Mouse (Mus musculus): Measurements from ENCODE around the gene Psg21. TPM values are rescaled to one million over a fixed set of nuclear protein-coding genes. Genes with fewer than 3 reads are reported as not detected.
"Not testable (repeated sequence)": the region's sequence is repeated elsewhere in the genome, so short reads cannot be mapped to it uniquely, and the experiment has no call there.

Psg21 gene
- not detected for total RNA-seq (2021)

DNA sequence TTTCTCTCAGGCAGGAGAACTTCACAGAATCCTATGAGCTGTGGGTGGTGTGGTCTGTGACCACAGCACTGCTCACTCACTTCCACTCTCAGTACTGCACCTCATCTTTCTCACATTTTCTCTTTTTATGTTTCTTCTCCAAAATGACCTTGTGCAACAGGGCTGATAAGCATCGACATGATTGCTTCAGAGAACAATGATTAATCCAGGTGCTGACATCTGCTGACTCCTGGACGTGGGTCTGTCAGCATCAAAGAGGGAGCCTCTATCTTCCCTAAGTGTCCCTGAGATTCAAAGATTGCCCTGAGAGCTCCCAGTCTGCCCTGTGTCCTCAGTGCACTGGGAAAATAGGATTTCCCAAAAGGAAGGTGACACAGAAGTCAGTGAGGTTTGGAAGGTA lies at the start of gene Psg21:
TSS of gene Psg21 (minus strand) at position 101 of the 400 bp plus-strand sequence.
- intact Hi-C loops (cut with DNase I); DNase-seq: not testable (repeated sequence)

DNA sequence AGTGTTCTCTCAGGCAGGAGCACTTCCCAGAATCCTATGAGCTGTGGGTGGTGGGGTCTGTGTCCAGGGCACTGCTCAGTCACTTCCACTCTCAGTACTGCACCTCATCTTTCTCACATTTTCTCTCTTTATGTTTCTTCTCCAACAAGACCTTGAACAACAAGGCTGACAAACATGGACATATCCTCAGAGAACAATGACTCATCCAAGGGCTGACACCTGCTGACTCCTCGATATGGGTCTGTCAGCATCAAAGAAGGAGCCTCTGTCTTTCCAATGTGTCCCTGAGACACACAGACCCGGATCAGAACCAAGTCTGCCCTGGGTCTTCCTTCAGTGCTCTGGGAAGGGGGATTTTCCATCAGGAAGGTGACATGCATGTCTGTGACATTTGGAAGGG lies 29.6 kb upstream of the Psg21 start, which contains the start of gene Psg20:
TSS of gene Psg20 (minus strand) at position 101 of the 400 bp plus-strand sequence.
- DNase-seq: no peak
- intact Hi-C loops (cut with DNase I): no loop called here

DNA sequence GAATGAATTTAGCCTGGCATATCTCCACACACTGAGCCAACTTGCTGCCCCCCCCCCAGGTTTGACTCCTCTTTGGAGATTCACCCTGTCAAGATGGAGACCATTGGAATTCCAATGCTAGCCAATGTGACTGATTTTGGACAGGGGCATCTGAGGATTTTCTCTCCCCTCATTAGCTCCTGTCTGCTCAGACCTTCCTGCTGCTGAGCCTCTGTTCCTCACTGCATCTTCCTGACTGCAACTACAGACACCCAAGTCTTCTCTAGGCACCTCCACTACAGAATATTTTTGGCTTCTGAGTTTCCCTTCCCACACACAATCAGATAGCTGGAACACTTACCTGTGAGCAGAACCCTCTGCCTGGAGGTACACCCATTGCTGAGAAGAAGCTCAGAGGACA lies 29.1 kb upstream of the Psg21 start:
- DNase-seq: no peak
- intact Hi-C loops (cut with DNase I): no loop called here

DNA sequence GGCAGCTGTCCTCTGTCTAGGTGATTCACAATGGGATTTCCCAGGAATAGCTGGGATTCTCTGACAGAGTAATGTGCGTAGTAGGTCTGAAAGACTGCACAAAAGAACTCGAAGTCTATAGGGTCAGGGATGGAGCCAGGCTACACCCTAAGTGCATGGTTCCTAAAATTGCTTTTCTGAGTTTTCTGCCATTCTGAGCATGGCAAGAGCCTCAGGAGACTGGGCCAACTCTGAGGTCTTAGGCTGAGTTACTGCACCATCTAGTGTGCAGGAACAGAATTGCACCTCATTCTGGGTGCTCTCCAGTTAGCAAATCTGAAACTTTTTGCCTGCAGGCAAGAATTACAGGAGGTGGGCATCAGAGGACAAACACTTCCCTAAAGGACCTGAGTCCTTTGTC lies 23.2 kb upstream of the Psg21 start:
- peak; percentile 20 to 44 for DNase-seq
- intact Hi-C loops (cut with DNase I): loop anchor here (2.0 to 5.0 kb wide), 2 partner anchors 1522 to 1605 kb away; partner anchors contain the start of gene Psg16

DNA sequence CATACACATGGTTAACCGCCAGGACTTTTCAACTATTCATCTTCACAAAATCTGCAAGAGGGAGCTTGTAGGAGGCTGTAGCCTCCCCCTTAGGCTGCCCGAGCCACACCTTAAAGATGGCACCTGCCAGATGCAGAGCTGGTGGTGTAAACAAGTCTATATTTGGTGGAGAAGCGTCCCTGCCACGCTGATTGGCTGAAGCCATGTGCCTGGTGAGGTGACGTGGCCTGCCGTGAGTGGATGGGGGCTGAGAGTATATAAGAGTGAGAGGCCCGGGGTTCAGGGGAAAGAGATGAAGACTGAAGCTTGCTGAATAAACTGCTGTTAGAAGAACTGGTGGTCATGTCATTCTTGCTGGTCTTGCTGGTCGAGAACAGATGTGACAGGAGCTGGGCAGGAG lies 29.6 kb downstream of the Psg21 start:
- DNase-seq; intact Hi-C loops (cut with DNase I): not testable (repeated sequence)

DNA sequence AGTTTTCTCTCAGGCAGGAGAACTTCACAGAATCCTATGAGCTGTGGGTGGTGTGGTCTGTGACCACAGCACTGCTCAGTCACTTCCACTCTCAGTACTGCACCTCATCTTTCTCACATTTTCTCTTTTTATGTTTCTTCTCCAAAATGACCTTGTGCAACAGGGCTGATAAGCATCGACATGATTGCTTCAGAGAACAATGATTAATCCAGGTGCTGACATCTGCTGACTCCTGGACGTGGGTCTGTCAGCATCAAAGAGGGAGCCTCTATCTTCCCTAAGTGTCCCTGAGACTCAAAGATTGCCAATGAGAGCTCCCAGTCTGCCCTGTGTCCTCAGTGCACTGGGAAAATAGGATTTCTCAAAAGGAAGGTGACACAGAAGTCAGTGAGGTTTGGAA lies 40.1 kb downstream of the Psg21 start, which contains the start of gene Psg23:
TSS of gene Psg23 (minus strand) at position 101 of the 400 bp plus-strand sequence.
- DNase-seq; intact Hi-C loops (cut with DNase I): not testable (repeated sequence)

Other genes starting within 250 kb of the Psg21 start
- not detected for gene Psg28, start 224.7 kb downstream of the Psg21 start, total RNA-seq (2021)
- not detected for gene Psg26, start 172.5 kb downstream of the Psg21 start, total RNA-seq (2021)
- gene Psg25, start 124.5 kb downstream of the Psg21 start, total RNA-seq (2021): not detected
- not detected for gene Psg27, start 89.4 kb downstream of the Psg21 start, total RNA-seq (2021)
- gene Psg23, start 40.2 kb downstream of the Psg21 start, total RNA-seq (2021): not detected
- gene Psg20, start 29.5 kb upstream of the Psg21 start, total RNA-seq (2021): not detected
- not detected for gene Psg22, start 61.4 kb upstream of the Psg21 start, total RNA-seq (2021)
- gene Psg19, start 141.8 kb upstream of the Psg21 start, total RNA-seq (2021): not detected
- not detected for gene Psg17, start 164.9 kb upstream of the Psg21 start, total RNA-seq (2021)
- 1 to 10 TPM; 5.1 to 5.5 TPM for gene Mill2, start 183.2 kb upstream of the Psg21 start, total RNA-seq (2021)
- 1 to 10 TPM; 2.0 to 2.8 TPM for gene Pglyrp1, start 214.6 kb upstream of the Psg21 start, total RNA-seq (2021)

Data from heart, postnatal 10 days (tissue).